Mouse (Mus musculus): ENCODE measurements around the gene Tpbpb.
A peak's percentile ranks its signal among the peaks of the same experiment; 100 is the strongest.
"Not testable (repeated sequence)": the region's sequence is repeated elsewhere in the genome, so short reads cannot be mapped to it uniquely, and the experiment has no call there.

The Tpbpb gene

DNA sequence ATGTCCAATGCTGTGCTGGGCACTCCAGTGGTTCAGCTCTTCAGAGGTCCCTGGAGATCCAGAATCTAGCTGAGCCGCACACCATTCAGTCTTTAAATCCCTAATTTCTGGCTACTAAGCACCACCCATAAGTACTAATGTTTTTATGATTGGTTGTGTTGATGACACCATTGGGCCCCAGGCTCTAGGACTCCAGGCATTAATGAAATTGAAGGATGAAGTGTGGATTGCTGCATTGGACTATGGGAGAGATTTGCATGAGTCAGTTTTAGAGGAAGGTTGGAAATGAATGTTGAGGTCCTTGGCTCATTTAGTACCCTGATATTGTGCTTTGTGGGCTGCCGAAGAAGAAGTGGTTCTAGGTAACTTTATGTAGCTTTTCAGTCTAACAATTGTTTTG lies at the start of gene Tpbpb:
Gene Tpbpb (minus strand): TSS at position 101 of the 400 bp plus-strand sequence.
- not testable (repeated sequence) for DNase-seq (ENCODE audit: low read depth in 2 of 2, low spot score in 2 of 2)

DNA sequence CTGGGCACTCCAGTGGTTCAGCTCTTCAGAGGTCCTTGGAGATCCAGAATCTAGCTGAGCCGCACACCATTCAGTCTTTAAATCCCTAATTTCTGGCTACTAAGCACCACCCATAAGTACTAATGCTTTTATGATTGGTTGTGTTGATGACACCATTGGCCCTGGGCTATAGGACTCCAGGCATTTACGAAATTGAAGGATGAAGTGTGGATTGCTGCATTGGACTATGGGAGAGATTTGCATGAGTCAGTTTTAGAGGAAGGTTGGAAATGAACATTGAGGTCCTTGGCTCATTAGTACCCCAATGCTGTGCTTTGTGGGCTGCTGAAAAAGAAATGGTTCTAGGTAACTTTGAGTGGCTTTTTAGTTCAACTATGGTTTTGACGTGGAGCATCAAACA lies 37.2 kb upstream of the Tpbpb start, which contains the start of gene Tpbpa:
Gene Tpbpa (minus strand): TSS at position 101 of the 400 bp plus-strand sequence.
- DNase-seq (ENCODE audit: low read depth in 2 of 2, low spot score in 2 of 2), result not testable (repeated sequence)

DNA sequence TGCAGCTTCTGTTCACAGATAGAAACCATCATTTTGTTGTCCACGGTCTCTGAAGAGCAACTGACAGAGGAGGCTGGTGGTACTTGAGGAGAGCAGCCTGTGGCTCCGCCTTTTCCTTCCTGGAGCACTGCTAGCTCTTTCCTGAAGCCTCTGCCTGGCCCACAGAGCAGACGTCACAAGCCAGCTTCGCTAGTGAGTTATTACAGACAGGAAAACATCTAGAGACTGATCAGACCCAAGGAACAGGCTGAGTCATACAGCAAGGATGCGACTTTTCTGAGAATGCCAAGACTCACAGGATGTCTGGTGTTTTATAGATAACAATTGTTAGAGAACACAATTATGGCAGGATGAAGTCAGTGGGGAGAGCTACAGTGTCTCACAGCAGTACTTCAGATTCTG lies 31.8 kb upstream of the Tpbpb start, which contains the start of the genes Gm49391 and Ctla2a:
Gene Gm49391 (minus strand): TSS at position 72 of the 402 bp plus-strand sequence.
Gene Ctla2a (minus strand): TSS at position 126 of the 402 bp plus-strand sequence.
- peak; percentile 14 to 41 for DNase-seq (ENCODE audit: low read depth in 2 of 2, low spot score in 2 of 2)

DNA sequence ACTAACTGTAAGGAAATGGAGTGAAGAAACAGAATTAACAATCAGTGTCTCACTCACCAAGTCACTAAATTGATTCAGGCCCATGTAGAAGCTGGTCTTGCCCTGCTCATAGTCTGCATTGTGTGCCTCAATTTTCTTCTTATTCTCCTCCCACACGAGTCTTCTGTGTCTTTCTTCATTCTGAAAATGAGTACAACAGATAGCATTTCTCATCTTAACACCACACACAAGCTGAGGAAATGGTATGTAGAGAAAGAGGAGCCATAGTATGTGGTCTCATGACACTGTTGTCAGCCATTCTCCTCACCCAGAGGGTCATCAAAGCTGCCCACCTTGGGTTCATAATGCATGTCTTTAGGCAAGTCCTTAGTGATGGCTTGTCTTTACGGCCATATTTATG lies 30.8 kb upstream of the Tpbpb start, which contains the start of gene Gm49393:
Gene Gm49393 (minus strand): TSS at position 101 of the 400 bp plus-strand sequence.
- not testable (repeated sequence) for DNase-seq (ENCODE audit: low read depth in 2 of 2, low spot score in 2 of 2)

DNA sequence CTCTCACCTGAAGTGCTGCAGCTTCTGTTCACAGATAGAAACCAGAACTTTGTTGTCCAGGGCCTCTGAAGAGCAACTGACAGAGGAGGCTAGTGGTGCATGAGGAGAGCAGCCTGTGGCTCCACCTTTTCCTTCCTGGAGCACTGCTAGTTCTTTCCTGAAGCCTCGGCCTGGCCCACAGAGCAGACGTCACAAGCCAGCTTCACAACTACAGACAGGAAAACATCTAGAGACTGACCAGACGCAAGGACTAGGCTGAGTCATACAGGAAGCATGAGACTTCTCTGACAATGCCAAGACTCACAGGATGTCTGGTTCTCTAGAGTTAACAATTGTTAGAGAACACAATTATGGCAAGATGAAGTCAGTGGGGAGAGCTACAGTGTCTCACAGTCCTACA lies 7.4 kb downstream of the Tpbpb start, which contains the start of gene Ctla2b:
Gene Ctla2b (minus strand): TSS at position 120 of the 400 bp plus-strand sequence.
- DNase-seq (ENCODE audit: low read depth in 2 of 2, low spot score in 2 of 2), result peak; percentile 10 to 16

DNA sequence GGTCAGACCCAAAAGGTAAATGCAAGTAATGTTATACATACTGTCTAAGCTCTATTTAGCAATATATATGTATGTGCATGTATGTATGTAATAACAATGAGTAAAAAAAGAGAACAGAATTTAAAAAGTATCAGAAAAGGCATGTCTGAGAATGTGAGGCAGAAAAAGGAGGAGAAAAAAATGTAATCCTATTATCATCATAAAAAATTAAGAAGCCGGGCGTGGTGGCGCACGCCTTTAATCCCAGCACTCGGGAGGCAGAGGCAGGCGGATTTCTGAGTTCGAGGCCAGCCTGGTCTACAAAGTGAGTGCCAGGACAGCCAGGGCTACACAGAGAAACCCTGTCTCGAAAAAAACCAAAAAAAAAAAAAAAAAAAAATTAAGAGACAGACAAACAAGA lies 7.9 kb downstream of the Tpbpb start, which contains the start of gene Gm49392:
Gene Gm49392 (minus strand): TSS at position 101 of the 400 bp plus-strand sequence.
- DNase-seq (ENCODE audit: low read depth in 2 of 2, low spot score in 2 of 2), result not testable (repeated sequence)

DNA sequence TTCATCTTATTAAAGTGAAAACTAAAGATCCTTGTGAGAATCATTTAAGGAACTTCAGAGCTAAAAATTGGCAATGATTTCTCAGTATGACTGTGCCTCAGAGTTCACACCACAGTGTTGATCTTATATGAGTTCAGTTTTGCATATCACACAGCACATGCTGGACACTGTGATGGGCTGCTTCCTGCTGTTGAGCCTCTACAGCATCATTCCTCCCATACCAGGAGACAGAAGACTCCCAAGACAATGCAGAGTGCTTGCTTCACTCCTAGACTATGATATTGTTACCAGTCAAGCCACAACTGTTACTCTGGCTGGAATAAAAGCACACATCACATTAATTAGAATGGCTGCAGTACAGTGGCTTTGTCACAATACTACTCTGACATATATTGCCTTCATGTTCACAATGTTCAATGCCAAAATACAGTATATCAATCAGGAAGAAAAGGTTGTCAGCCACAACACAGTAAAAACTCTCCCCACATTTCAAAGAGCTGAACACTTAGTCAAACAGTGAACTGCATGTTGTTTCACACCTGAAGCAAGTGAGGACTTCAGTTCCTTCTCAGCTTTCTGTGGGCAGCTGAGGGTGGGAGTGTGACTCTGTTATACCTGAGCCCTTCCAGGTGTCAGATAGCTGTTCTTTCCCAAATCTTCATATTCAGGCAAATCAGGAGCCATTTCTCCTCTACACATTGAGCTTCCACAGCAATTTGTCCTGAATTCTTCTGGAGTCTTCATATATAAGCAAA lies 9.1 kb downstream of the Tpbpb start:
- no peak for DNase-seq (ENCODE audit: low read depth in 2 of 2, low spot score in 2 of 2)

DNA sequence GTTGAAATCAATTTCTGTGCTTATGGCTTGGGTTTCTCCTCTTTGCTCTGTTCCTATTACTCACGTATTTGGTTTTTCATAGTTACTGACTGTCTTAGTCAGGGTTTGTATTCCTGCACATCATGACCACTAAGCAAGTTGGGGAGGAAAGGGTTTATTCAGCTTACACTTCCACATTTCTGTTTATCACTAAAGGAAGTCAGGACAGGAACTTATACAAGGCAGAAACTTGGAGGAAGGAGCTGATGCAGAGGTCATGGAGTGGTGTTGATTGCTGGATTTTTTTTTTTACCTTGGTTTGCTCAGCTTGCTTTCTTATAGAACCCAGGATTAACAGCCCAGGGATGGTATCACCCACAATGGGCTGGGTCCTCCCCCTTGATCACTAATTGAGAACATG lies 12.4 kb downstream of the Tpbpb start:
- DNase-seq (ENCODE audit: low read depth in 2 of 2, low spot score in 2 of 2), result no peak

DNA sequence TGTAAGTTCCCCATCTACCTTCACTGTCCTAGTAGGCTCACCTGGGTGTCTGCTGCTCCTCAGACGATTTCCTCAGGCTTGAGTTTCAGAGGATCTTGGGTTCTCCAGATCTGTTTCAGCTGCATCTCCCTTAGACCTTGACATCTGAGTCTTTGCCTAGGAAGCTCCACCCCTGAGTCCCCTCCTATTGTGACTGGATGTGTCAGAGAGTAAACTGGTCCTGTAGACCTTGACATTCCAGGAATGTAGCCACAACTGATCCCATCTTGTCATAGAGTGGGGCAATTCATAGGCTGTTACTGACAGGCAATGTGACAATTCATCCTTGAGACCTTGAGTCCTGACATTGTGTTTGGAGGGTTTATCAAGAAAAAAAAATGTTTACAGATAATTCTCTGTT lies 40.4 kb downstream of the Tpbpb start, which contains the start of gene 4930486L24Rik:
Gene 4930486L24Rik (minus strand): TSS at position 195 of the 400 bp plus-strand sequence.
- no peak for DNase-seq (ENCODE audit: low read depth in 2 of 2, low spot score in 2 of 2)

Measured in CD8-positive naive resting alpha-beta T cell, adult 2 months (primary cell).